Mouse (Mus musculus): ENCODE results near the gene Fam50a.

DNA sequence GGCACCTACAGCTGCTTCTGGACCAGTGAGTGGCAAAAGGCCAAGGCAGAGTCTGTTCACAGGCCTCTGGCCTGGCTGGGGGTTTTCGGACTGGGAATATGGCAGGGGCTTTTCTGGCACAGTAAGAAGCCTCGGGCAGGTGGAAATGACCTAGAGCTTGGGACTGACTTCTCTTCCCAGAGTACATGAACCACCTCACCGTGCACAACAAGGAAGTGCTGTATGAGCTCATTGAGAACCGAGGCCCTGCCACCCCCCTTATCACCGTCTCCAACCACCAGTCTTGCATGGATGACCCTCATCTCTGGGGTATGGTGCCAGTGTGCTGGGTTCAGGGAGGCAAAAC lies 29.8 kb upstream of the Fam50a start:
- TF ChIP-seq CTCF (conservative IDR thresholded peaks at IDR 0.05; ENCODE audit: insufficient read depth, insufficient read length, low read depth, low read length), result no peak
- no peak for TF ChIP-seq POLR2A (IDR thresholded peaks at IDR 0.05; ENCODE audit: low read depth, low read length)
